Mouse (Mus musculus) adrenal gland, adult 8-10 months (tissue): ENCODE measurements around the gene Irgm2. TPM values are rescaled to one million over a fixed set of nuclear protein-coding genes. Genes with fewer than 3 reads are reported as not detected.
"Not testable (repeated sequence)": the region's sequence is repeated elsewhere in the genome, so short reads cannot be mapped to it uniquely, and the experiment has no call there.

ENCODE experiments used
- DNase-seq: peaks from one replicate; pipeline ENCODE4 v3.0.0; 2022
- total RNA-seq, 4 experiments: library from RNA; stranded (reverse); gene quantifications; 2 replicates each; pipeline ENCODE4 v1.2.4; 2022

The Irgm2 gene
- 10 to 100 TPM; 14.7 to 19.4 (median 17.3) TPM for total RNA-seq

DNA sequence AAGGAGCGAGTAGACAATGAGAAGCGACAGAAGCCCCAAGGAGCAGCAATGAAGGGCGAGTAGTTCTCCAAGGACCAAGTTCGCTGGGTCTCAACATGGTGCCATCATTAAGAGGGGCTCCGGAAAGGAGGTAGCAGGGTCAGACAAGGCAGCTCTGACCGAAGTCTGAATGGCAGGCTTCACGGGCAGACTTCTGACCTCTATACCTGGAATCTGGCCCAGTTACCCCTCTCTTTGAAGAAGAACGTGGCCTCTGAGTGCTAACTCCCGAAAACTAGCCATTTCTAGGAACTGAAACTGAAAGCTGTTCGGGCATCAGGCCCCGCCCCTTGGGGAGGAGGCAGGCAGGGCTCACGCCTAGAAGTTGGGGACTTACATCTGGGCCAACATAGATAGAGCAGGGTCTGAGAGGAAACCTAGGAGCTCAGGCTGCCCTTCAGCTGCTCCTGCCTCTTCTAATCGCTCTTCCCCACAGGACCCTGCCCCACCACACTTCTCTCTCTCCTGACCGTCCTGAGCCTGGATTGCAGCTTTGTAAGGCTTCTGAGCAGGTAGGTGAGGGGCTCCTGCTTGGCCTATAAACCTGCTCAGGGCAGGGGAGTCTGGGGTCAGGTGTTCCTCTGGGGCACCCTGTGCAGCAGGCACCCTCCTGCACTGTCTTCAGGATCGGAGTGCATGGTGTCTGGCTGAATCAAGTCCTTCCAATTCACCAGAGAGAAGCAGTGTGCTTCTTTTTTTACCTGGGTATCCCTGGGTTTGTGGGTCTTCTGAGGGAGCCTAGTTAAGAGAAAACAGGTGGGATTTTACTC is at the start of gene Irgm2, which contains the start of gene Igtp:
Irgm2 (plus strand) TSS at position 390 of the 809 bp plus-strand sequence.
Igtp (plus strand) TSS at position 328 of the 809 bp plus-strand sequence.
- peak; percentile 82 for DNase-seq

DNA sequence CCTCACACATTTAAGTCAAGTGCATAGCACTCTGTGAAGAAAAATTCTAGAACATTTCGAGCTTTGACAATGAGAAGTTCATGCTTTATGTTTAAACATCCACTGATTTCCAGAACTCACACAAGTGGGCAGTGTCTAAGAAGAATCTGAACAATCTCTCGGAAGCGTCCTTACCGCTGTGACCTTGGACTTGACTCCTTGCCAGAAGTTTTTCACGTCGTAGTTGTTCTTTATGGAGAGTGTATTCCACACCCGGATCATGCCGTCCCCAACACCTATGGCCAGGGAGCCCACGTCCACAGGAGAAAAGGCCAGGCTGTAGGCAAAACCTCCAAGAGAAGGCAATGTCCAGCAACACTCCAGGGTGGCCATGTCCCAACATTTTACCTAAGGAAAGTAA is 44.0 kb upstream of the Irgm2 start:
- no peak for DNase-seq

DNA sequence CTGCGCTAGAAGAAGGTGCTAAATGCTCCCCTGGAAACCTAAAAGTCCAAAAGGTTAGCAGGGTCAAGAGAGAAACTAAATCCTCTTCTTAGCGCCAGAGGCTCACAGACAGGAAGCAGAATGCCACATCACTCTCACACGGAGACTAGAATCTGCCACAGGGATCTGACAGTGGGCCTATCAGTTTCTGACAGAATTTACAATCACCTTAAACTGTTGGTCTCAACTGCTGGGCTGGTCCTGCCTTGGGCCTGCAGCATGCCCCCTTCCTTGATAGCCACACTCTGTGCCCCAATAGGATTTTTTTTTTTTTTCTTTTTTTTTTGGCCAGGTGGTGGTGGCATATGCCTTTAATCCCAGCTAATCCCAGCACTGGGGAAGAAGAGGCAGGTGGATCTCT is 42.5 kb upstream of the Irgm2 start:
- no peak for DNase-seq

DNA sequence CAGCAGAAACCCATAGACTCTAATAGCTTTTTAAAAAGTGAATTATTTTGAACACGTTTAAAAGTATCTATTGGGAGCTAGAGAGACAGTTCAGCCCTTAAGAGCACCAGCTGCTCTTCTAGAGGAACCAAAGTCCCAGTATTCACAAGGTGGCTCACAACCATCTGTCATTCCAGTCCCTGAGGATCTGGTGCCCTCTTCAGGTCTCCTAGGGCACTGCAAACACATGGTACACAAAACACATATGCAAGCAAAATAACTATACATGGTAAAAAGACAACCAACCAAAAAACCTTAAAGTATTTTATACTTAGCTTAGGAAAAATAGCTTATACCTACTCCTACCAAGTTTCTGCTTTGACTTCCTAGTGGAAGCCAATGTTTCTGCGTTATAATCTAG is 34.3 kb upstream of the Irgm2 start:
- no peak for DNase-seq

DNA sequence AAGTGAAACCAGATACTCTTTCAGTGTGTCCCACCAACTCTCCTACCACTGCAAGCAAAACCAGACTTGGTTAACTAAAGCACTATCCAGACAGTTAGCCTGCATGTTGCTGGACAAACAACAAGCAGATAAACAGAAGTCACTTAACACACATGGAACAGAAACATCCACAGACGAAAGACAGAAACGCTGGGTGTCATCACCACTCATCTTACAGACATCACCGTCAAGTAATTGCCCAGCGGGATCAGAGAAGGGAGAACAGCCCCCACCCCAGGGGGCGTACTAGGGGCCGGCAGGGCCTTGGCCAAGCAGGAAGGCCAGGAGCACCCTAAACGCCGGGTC is 31.6 kb upstream of the Irgm2 start:
- no peak for DNase-seq

DNA sequence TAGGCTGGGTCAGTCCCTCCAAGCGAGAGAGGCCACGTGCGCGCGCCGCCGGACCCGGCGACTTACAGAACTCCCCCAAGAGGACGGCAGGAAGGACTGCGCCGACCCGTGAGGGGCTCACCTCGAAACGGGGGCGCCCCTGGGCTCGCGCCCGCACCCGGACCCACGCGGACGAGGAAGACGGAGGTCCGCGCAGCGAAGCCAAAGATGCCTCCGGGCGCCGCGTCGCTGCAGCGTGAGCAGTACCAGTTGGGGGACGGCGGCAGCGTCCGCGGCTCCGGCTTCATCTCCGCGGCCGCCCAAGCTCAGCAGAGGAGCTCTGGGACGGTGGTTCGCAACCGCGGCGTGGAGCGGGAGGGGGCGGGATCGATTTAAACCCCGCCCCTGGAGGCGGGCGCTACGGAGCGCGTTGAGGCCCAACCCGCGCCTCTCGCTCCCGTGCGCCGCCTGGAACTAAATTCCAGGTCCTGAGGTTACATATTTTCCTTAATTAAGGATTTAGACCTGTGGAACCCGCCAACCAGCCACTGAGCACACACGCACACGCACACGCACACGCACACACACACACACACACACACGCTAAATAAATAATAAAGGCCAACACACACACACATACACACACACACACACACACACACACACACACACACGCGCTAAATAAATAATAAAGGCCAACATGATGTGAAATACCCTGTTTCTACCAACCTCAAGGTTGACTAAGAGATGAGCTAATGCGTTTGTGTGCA is 31.1 kb upstream of the Irgm2 start, which contains the start of gene Gemin5:
Gemin5 (minus strand) TSS at position 373 of the 749 bp plus-strand sequence.
- DNase-seq, result peak; percentile 66

DNA sequence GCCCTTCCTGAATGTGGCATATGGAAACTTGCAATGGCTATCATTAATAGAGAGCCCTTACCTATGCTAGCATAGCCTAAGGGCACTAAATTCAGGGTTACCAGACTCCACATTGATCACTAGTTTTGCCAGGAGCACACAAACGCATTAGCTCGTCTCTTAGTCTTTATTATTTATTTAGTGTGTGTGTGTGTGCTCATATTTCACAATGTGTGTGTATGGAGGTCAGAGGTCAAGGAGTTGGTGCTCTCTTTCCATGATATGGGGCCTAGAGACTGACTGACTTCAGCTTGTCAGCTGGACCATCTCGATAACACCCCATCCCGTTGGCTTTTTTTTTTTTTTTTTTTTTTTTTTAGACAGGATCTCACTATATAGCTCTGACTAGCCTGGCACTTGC is 29.8 kb upstream of the Irgm2 start:
- no peak for DNase-seq

DNA sequence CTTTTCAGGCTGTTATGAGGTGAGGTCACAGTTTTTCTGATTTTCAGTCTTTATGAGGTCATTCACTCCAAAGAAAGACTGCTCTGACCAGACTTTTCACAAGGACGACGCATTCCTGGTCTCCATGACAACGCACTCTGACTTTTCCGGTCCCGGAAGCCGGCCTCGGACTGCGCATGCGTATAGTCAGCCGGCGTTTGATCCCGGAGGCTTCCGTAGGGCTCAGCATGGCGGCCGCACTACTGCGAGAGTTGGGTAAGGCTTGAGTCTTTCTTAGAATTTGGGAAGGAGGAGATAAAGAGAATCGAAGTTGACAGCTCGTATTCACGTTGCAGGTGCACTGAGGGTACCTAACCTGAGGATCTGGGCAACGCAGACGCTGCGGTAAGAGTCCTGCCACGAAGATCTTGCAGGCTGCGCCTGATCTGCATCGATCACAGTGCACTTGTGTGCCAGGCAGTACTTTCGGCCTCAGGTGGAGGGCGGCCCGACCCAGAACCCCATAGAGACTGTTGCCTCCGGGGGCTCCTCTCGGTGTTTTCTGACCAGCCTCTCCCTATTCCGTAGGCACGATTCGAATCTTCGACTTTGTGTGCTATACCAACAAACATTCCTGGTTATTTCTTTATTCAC is 27.8 kb upstream of the Irgm2 start, which contains the start of gene Mrpl22:
Mrpl22 (plus strand) TSS at position 203 of the 633 bp plus-strand sequence.
- peak; percentile 95 for DNase-seq

DNA sequence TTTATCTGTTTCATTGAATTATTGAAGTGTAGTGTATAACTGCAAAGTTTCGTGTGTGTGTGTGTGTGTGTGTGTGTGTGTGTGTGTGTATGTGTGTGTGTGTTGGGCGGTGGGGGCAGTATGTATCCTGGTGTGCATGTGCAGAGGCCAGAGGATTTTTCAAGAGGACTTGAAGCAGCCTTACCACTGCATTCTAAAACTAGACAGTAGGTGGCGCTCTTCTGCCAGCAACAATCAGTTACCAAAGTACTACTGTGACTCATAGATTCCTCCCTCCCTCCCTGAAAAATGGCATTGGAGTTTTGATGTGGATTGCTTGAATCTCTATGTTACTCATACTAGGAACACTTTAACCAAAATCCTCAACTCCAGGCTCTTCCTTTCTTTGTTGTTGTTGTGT is 19.9 kb upstream of the Irgm2 start:
- peak; percentile 66 for DNase-seq

DNA sequence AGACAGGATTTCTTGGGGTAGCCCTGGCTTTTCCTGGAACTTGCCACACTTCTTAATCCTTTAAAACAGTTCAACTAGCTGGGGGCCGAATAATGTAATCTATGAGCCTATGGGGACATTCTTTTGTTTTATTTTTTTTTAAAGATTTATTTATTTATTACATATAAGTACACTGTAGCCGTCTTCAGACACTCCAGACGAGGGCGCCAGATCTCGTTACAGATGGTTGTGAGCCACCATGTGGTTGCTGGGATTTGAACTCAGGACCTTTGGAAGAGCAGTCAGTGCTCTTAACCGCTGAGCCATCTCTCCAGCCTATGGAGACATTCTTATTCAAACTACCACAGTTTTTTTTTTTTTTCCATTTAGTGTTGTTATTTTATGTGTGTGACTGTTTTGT is 19.4 kb upstream of the Irgm2 start:
- not testable (repeated sequence) for DNase-seq

DNA sequence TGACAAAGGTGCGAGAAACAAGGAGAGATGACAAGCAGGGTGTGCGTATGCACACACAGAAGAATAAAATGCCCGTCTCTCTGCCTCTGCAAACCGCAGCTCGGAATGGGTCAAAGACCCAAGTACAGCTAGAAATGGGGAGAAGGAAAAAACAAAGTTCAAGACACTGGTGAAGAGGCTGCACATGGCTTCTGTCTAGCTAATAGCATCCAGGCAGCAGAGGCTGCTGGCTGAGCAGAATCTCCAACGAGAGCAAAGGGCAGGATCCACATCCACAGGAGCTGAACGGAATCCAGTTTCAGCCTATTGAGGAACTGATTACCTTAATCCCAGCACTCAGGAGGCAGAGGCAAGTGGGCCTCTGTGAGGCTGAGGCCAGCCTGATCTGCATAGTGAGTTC is 18.7 kb upstream of the Irgm2 start:
- DNase-seq, result no peak

DNA sequence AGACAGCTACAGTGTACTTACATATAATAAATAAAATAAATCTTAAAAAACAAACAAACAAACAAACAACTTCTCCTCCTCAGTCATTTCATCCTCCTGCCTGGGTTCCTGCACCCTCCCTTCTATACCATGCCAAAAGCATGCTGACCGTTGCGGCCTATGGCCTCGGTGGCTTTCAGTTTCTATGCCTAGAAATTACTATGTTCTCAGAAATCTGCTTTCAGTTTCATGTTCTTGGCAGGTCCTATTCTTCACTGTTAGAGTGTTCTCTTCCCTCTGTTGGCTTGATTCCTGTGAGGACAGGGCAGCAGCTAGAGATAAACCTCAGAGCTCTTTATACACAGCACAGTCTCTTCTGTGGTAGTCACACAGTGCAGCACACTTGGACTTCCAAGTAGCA is 15.8 kb upstream of the Irgm2 start:
- no peak for DNase-seq

DNA sequence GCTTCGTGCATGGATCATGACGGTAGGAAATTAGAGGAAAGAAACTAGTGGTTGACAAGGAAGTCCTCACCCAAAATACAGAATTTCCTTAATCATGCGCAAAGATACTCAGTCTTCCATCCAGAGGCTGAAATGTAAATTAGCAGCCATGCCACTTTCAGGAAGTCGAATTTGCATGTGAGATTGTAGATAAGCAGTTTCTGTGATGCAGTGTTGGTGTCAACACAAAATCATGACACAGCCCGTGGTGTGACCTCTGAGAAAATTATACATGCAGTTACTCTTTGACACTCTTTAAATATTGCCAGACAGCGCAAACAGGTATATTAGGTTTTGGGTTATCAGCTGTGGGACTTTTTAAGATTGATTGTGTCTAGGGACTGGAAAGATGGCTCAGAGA is 9.7 kb upstream of the Irgm2 start:
- DNase-seq, result no peak

DNA sequence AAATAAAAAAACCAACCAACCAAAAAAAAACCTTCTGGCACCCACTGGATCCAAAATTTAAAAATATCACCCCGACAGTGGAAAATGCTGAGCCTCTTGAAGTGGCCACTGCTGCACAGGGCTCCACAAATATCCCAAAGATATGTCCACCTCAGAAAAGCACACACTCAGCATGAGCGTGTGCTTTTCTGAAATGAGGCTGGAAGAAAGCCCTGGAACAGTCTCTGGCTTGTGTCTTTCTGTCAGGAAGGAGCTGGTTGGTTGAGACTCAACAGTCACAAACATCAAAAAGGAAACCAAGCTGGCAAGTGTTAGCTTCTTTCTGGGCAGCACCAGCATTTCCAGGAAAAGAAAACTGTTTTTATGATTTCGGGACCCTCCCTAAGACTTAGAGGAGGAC is 6.1 kb upstream of the Irgm2 start:
- DNase-seq, result no peak

DNA sequence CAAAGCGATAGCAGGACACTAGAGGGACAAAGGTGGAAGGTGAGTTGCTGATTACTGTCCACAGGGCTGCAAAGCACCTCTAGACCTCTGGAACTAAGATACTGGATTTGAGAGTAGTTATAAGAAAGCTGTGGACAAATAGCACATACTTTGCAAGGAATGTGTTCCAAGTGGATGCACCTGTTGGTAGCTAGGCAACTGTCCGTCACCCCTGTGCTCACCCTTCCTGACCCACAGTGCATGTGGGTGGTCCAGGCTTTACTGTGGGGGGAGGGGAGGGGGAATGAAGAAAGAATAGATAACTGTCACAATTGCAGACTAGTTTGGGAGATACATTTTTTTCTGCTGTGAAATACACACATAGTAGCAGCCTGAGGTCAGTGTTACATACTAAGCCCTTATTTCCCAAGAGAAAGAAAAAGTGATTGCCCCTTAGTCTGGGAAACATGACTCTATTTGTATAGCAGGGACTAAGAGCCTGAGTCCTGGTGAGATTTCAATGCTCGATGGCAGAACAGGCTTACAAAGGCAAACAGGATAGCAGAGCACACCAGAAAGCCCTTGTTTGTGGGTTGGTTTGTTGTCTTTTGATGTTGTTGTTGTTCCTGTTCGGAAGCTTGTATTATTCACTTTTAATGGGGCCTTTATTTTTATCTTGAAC is 5.4 kb upstream of the Irgm2 start:
- no peak for DNase-seq

DNA sequence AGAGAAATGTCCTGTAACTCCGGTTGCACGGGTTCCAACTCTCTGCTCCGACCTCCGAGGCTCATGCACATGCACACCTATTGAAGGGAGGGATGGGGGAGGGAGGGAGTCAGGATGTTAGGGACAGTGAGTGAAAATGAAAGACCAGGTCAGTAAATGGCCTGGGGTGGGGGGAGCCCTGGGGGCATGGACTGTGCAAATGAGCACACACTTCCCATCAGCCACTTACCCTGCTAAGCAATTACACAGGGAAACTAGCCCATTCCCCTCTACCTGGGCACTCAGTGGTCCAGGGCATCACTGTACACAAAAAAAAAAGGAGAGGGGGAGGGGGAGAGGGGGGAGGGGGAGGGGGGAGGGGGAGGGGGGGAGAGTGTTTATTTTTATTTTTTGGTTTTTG is 755 bp upstream of the Irgm2 start:
- DNase-seq, result no peak

DNA sequence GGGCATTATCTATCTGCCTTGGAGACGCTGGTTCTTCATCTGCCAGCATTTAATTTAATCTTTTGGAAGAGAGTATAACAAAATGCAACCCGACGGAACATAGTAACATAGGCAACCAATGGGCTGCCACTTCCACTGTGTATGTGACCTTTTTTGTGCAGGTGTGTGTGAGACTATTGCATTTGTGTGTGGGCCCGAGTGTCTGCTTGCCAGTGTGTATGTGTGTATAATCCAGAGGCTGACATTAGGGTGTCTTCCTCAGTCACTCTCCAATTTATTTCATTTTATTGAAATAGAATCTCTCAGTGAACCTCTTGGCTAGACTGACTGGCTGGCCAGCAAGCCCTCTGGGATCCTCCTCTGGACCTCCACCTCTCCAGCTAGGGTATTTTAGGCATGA is 808 bp downstream of the Irgm2 start:
- DNase-seq, result no peak

DNA sequence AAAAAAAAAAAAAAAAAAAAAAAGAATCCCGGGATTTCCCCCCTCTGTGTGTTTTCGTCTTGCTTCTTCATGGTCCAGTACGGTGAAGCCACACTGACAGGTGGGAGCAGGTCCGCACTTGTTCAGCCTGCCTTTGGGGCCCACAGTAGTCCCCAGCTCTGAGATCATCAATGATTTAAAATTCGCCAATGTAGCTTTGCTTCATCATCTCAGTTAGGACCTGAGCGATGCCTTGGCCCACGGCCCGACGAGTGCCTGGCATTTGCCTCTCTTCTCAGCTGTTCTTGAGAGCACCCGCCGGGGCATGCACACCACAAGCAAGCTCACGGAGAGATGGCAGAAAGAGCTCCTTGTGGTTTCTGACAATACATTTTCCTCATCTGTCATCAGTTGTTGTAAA is 1.6 kb downstream of the Irgm2 start:
- no peak for DNase-seq

DNA sequence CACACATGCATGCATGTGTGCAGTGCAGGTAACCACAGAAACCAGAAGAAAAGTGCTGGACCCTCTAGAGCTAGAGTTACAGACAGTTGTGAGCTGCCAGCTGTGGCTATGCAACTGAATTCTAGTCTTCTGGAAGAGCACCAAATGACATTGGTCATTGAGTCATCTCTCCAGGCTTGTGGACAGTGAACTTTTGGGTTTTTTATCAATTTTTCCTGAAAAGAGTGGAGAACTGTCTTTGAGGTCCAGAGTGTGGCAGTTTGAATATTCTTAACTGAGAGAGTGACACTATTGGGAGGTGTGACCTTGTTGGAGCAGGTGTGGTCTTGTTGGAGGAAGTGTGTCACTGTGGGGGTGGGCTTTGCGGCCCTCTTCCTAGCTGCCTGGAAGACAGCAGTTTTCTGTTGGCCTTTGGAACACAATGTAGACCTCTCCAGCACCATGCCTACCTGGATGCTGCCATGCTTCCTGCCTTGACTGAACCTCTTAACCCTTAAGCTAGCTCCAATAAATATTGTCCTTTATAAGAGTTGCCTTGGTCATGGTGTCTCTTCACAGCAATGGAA is 11.0 kb downstream of the Irgm2 start:
- DNase-seq, result no peak

DNA sequence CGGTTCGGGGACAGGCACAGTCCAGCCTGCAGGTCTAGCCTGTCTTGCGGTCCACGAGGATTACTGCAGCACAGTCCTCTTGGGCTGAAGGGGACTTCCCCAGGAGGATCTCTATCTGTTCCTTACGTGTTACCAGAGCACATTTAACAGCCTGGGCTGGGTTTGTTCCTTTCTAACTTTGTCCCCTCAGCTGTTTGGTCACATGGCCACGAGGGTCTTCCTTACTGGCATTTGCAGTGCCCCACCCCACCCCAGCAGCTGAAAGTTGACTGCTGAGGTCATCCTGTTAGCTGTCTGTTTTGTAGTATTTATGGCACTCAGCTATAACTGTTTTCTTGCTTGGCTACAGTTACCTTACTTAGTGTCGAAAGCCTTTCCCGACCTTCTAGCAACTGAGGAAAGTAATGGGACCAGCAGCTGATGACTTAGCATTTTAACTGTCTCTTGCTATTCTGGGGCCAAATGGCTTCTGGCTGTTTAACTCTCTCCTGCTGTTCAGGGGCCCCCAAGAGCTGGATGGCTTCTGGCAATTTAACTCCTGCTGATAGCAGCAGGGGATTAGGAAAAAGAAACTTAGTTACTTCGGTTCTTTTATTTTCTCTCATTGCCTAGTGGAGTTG is 11.8 kb downstream of the Irgm2 start:
- no peak for DNase-seq

DNA sequence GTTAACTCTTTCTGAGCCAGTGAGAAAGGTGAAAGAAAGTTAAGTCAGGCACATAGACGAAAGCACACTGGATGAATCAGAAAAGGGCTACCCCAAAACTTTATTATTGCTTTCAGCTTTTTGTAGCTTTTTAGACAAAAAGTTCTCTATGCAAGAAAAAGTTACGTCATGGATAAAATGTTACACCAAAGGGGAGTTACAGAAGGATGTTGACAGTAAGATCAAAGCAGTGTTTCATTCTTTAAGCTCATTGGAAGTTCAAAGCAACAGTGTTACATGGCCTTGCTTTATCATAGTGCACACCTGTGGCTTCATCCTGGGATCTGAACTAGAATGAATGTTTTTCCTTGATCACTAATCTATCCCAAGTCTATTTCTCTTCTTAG is 12.3 kb downstream of the Irgm2 start:
- DNase-seq, result no peak
